Mouse (Mus musculus): Measurements from ENCODE around the gene Psmd9. TPM values are rescaled to one million over a fixed set of nuclear protein-coding genes. Genes with fewer than 3 reads are reported as not detected.
"Not testable (repeated sequence)": the region's sequence is repeated elsewhere in the genome, so short reads cannot be mapped to it uniquely, and the experiment has no call there.

The Psmd9 gene
- polyA plus RNA-seq, 1 experiment from 2014 or later: 54.9 TPM

DNA sequence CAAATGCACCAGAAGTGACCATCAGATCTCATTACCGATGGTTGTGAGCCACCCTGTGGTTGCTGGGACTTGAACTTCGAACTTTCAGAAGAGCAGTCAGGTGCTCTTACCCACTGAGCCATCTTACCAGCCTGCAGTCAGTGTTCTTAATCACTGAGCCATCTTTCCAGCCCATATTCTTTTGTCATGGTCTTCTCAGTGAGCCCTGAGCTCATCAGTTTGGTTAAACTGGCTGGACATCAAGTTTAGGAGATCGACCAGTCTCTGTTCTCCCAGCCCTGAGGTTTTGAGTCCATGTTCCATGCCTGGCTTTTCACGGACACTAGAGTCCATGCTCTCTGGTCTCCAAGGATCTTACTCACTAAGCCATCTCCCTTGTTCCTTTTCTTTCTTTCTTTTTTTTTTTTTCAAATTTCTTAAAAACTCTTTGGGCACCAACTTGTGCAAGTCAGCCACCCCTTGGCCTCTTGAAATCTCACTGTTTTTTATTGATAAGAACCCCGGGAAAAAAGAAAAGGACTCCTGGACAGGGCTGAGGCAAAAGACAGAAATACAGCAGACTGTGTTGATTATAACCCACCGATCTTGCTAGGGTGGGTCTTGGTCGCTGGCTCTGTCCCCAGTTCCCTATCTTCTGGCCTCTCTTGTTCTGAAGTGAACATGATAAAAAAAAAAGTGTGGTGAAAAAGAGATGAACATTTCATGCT, 31.8 kb downstream of the Psmd9 start:
- WGBS: 70% methylated on average over 6 of the region's 7 CpGs
- not testable (repeated sequence) for H3K4me1 ChIP-seq (replicated peaks)

DNA sequence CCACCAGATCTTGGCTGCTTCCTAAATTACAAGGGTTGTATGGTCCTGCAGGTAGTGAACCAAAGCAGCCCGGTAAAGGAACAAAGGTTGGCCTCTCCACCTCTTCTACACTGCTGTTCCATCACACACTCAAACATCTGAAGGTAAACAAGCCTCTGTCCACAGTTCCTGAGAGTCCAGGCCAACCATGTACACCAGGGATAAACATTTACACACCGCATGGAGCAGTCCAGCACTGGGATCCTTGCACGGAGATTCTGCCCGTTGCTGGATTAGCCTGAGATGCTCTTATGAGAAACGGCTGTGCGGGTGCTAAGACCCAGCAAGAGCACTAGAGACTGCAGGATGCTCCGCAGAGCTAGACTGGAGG, 32.3 kb downstream of the Psmd9 start:
- H3K4me3 ChIP-seq: no peak overlapping the region
- 77% methylated on average over 7 of the region's 7 CpGs for WGBS
- H3K27ac ChIP-seq: no peak overlapping the region
- no peak overlapping the region for H3K9ac ChIP-seq
- H3K36me3 ChIP-seq: no peaks in the 10 kb centered on the region
- no peaks in the 10 kb centered on the region for H3K4me1 ChIP-seq (replicated peaks)
- no peak for ATAC-seq (replicated peaks; ENCODE audit: insufficient number of reproducible peaks, insufficient read depth, low FRiP score, low read depth)
- no peaks in the 10 kb centered on the region for H3K27me3 ChIP-seq
- H3K9me3 ChIP-seq (replicated peaks): no peaks in the 10 kb centered on the region
- no peak overlapping the region for H3K4me2 ChIP-seq

More for the DNA sequence above, 31.8 kb downstream of the Psmd9 start:
- H3K27ac ChIP-seq; H3K9me3 ChIP-seq (replicated peaks); H3K9ac ChIP-seq; H3K36me3 ChIP-seq; H3K27me3 ChIP-seq; H3K4me3 ChIP-seq; ATAC-seq (replicated peaks; ENCODE audit: insufficient number of reproducible peaks, insufficient read depth, low FRiP score, low read depth); H3K4me2 ChIP-seq: not testable (repeated sequence)

DNA sequence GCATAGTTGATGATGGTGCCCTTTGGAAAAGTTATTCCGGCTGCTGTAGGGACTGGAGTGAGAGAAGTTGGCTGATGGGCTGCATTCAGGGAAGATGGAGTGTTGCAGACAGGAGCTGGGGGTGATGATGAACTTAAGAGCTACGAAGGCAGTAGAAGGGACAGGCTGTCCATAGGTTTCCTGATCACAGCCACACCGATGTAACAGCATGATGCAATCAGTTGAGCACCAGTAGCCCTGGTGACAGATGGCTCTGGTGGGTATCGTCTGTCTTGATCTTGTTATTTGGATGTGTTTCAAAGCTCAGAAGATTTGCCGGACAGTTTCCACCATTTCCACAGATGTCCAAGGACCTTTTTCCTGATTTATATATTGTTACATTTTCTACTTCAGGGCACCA, 32.8 kb downstream of the Psmd9 start:
- no peak overlapping the region for H3K4me3 ChIP-seq
- no peak for ATAC-seq (replicated peaks; ENCODE audit: insufficient number of reproducible peaks, insufficient read depth, low FRiP score, low read depth)
- WGBS: 67% methylated on average over 5 of the region's 5 CpGs
- H3K4me2 ChIP-seq: no peak overlapping the region
- no peaks in the 10 kb centered on the region for H3K9me3 ChIP-seq (replicated peaks)
- no peaks in the 10 kb centered on the region for H3K4me1 ChIP-seq (replicated peaks)
- H3K36me3 ChIP-seq: no peaks in the 10 kb centered on the region
- H3K27ac ChIP-seq: no peak overlapping the region
- no peaks in the 10 kb centered on the region for H3K27me3 ChIP-seq
- no peak overlapping the region for H3K9ac ChIP-seq

DNA sequence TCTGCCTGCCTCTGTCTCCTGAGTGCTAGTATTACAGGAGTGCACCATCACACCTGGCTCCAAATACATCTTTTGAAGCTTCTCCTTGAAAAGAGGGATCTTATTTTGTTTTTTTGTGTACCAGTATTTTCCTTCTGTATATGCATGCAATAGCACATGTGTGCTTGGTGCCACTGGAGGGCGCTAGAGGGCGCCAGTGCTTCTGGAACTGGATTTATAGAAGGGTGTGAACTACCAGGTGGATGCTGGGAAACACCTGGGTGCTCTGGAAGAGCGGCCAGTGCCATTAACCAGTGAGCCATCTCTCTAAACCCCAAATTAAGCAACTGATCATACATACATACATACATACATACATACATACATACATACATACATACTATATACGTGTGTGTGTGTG, 33.6 kb downstream of the Psmd9 start:
- not testable (repeated sequence) for H3K27me3 ChIP-seq; H3K27ac ChIP-seq; H3K9me3 ChIP-seq (replicated peaks); H3K4me3 ChIP-seq; H3K9ac ChIP-seq; H3K36me3 ChIP-seq; H3K4me2 ChIP-seq; H3K4me1 ChIP-seq (replicated peaks); ATAC-seq (replicated peaks; ENCODE audit: insufficient number of reproducible peaks, insufficient read depth, low FRiP score, low read depth)
- WGBS: 43% methylated on average over 4 of the region's 4 CpGs

DNA sequence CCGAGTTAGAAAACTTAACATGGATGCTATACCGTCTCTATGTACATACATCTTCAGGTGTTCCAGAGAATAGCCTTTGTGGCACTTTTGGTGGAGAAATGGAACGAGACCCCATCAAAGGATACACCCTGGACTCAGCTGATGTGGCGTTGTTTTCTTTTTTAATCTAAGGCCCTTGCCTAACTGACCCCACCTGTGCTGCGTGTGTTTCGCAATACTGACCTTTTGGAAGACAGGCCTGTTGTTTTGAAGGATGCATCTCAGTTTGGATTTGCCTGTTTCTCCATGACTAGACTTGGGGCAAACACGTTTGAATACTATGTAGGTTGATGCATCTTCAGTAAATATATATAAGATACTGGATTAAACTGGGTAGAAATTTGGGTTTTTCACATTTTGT, 34.4 kb downstream of the Psmd9 start:
- 82% methylated on average over 7 of the region's 7 CpGs for WGBS
- H3K27me3 ChIP-seq; ATAC-seq (replicated peaks; ENCODE audit: insufficient number of reproducible peaks, insufficient read depth, low FRiP score, low read depth); H3K4me2 ChIP-seq; H3K27ac ChIP-seq; H3K36me3 ChIP-seq; H3K4me3 ChIP-seq; H3K9ac ChIP-seq; H3K9me3 ChIP-seq (replicated peaks); H3K4me1 ChIP-seq (replicated peaks): not testable (repeated sequence)

DNA sequence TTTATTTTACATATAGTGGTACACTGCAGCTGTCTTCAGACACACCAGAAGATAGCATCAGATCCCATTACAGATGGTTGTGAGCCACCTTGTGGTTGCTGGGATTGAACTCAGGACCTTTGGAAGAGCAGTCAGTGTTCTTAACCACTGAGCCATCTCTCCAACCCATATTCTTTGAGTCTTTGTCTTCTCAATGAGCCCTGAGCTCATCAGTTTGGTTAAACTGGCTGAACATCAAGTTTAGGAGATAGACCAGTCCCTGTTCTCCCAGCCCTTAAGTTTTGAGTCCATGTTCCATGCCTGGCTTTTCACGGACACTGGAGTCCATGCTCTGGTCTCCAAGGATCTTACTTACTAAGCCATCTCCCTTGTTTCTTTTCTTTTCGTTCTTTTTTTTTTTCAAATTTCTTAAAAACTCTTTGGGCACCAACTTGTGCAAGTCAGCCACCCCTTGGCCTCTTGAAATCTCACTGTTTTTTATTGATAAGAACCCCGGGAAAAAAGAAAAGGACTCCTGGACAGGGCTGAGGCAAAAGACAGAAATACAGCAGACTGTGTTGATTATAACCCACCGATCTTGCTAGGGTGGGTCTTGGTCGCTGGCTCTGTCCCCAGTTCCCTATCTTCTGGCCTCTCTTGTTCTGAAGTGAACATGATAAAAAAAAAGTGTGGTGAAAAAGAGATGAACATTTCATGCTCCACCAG, 53.3 kb downstream of the Psmd9 start:
- H3K4me3 ChIP-seq; H3K4me1 ChIP-seq (replicated peaks): not testable (repeated sequence)
- 58% methylated on average over 4 of the region's 5 CpGs for WGBS

DNA sequence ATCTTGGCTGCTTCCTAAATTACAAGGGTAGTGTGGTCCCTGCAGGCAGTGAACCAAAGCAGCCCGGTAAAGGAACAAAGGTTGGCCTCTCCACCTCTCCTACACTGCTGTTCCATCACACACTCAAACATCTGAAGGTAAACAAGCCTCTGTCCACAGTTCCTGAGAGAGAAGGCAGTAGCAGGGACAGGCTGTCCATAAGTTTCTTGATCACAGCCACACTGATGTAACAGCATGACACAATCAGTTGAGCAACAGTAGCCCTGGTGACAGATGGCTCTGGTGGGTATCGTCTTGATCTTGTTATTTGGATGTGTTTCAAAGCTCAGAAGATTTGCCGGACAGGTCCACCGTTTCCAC, 53.8 kb downstream of the Psmd9 start:
- Histone ChIP-seq H3K9ac (no peak overlapping the region), H3K4me2 (no peak overlapping the region), H3K27ac (no peak overlapping the region), H3K27me3 (no peaks in the 10 kb centered on the region), H3K4me3 (no peak overlapping the region), H3K4me1 (replicated peaks) (no peaks in the 10 kb centered on the region), H3K9me3 (replicated peaks) (no peaks in the 10 kb centered on the region), H3K36me3 (no peaks in the 10 kb centered on the region)
- WGBS: 51% methylated on average over 4 of the region's 4 CpGs
- ATAC-seq (replicated peaks; ENCODE audit: insufficient number of reproducible peaks, insufficient read depth, low FRiP score, low read depth): no peak

More for the DNA sequence above, 53.3 kb downstream of the Psmd9 start:
- ATAC-seq (replicated peaks; ENCODE audit: insufficient number of reproducible peaks, insufficient read depth, low FRiP score, low read depth); H3K27me3 ChIP-seq; H3K36me3 ChIP-seq; H3K27ac ChIP-seq; H3K4me2 ChIP-seq; H3K9me3 ChIP-seq (replicated peaks); H3K9ac ChIP-seq: not testable (repeated sequence)

DNA sequence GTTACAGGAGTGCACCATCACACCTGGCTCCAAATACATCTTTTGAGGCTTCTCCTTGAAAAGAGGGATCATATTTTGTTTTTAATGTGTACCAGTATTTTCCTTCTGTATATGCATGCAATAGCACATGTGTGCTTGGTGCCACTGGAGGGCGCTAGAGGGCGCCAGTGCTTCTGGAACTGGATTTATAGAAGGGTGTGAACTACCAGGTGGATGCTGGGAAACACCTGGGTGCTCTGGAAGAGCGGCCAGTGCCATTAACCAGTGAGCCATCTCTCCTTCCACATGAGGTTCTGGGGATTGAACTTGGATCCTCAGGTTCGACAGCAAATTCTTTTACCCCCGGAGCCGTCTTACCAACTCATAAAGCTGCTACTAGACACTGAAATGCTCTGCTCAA, 54.6 kb downstream of the Psmd9 start:
- ATAC-seq (replicated peaks; ENCODE audit: insufficient number of reproducible peaks, insufficient read depth, low FRiP score, low read depth); H3K4me2 ChIP-seq; H3K9ac ChIP-seq; H3K27me3 ChIP-seq; H3K9me3 ChIP-seq (replicated peaks); H3K4me1 ChIP-seq (replicated peaks); H3K36me3 ChIP-seq; H3K27ac ChIP-seq; H3K4me3 ChIP-seq: not testable (repeated sequence)
- WGBS: 57% methylated on average over 6 of the region's 6 CpGs

DNA sequence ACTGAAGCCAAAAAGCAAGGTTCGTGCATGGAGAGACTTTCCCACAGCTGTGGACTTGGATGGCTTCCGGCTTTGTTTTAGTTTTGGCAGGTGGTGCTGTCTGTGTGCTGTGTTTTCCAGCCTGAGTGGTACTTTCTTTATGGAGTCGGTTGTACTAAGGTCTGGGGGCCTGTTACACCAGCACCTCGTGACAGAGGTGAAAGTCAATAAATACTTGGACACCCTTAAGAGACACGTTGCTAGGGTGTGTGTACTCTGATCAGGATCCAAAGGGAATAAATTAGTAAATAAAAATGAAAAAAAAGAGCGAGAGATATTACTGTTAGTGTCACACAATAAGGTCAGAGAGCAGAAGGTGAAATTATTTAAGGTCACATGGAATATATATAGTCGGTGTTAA, 57.6 kb downstream of the Psmd9 start:
- H3K9me3 ChIP-seq (replicated peaks): no peaks in the 10 kb centered on the region
- no peak overlapping the region for H3K4me2 ChIP-seq
- no peak overlapping the region for H3K9ac ChIP-seq
- ATAC-seq (replicated peaks; ENCODE audit: insufficient number of reproducible peaks, insufficient read depth, low FRiP score, low read depth): no peak
- no peaks in the 10 kb centered on the region for H3K27me3 ChIP-seq
- 83% methylated on average over 7 of the region's 7 CpGs for WGBS
- H3K27ac ChIP-seq: no peak overlapping the region
- H3K36me3 ChIP-seq: no peaks in the 10 kb centered on the region
- H3K4me1 ChIP-seq (replicated peaks): peaks cover 10% of the 10 kb centered on the region
- no peak overlapping the region for H3K4me3 ChIP-seq

DNA sequence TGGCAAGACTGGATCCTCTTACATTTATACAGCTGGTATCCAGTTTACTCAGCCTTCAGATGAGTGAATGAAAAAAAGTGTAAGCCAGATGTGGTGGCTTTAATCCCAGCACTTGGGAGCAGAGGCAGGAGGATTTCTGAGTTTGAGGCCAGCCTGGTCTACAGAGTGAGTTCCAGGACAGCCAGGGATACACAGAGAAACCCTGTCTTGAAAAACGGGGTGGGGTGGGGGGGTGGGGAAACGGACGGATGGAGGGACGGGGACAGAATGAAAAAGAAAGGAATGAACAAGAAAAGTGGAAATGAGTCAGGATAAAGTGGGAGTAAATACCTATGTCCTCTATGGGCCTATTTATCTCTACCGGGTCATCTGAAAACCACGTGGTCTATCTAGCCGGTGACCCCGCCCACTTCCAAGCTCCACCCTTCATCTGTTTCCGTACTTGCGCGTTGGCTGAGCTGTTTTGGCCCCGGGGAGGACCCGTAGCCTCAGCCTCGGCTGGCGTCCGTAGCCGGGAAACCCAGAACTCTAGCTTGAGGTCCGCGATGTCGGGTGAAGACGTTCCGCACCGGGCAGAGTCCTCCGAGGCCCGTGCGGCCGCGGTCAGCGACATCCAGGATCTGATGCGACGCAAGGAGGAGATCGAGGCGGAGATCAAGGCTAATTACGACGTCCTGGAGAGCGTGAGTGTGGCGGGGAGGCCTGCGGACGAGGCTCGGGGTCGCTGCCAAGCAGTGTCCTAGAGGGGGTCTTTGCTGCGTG, 58.7 kb downstream of the Psmd9 start:
- 1% methylated on average over 42 of the region's 42 CpGs for WGBS
- H3K4me1 ChIP-seq (replicated peaks): peaks cover 10% of the 10 kb centered on the region
- peak overlapping the region; percentile 70 for H3K4me2 ChIP-seq

DNA sequence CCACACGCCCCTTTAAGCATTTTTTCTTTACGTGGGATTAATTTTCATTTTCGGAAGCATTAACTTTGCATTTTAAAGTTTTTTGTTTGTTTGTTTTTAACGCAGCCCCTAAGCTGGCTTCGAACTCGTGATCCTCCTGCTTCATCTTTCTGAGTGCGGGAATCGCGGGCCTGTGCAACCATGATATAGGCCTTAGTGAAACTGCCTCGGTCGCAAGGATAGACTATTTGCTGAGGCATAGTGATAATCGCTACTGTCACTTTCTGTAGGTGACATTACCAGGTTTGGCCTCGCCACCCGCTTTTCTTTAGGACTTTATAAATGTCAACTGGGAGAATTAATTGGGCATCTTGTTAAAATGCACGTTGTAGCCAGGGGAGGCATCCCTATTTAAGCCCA, 59.3 kb downstream of the Psmd9 start:
- H3K9ac ChIP-seq: peak overlapping the region; percentile 90
- peak overlapping the region; percentile 70 for H3K4me2 ChIP-seq
- H3K27me3 ChIP-seq: no peaks in the 10 kb centered on the region
- H3K9me3 ChIP-seq (replicated peaks): no peaks in the 10 kb centered on the region
- H3K4me1 ChIP-seq (replicated peaks): peaks cover 15% of the 10 kb centered on the region
- no peaks in the 10 kb centered on the region for H3K36me3 ChIP-seq
- peak overlapping the region; percentile 20; the same call in 1 of the 2 replicates for H3K27ac ChIP-seq
- ATAC-seq (replicated peaks; ENCODE audit: insufficient number of reproducible peaks, insufficient read depth, low FRiP score, low read depth): no peak
- WGBS: 8% methylated on average over 15 of the region's 15 CpGs
- peak overlapping the region; percentile 91 for H3K4me3 ChIP-seq

More for the DNA sequence above, 58.7 kb downstream of the Psmd9 start:
- H3K27ac ChIP-seq: peak overlapping the region; percentile 20; the same call in 1 of the 2 replicates
- no peaks in the 10 kb centered on the region for H3K36me3 ChIP-seq
- ATAC-seq (replicated peaks; ENCODE audit: insufficient number of reproducible peaks, insufficient read depth, low FRiP score, low read depth): peak; percentile 82
- H3K9me3 ChIP-seq (replicated peaks): no peaks in the 10 kb centered on the region
- peak overlapping the region; percentile 91 for H3K4me3 ChIP-seq
- H3K9ac ChIP-seq: peak overlapping the region; percentile 90
- H3K27me3 ChIP-seq: no peaks in the 10 kb centered on the region

Data from heart, embryonic 15.5 days (tissue).